ENCODE assay signal across 20 mouse cellular contexts in the genomic region with DNA sequence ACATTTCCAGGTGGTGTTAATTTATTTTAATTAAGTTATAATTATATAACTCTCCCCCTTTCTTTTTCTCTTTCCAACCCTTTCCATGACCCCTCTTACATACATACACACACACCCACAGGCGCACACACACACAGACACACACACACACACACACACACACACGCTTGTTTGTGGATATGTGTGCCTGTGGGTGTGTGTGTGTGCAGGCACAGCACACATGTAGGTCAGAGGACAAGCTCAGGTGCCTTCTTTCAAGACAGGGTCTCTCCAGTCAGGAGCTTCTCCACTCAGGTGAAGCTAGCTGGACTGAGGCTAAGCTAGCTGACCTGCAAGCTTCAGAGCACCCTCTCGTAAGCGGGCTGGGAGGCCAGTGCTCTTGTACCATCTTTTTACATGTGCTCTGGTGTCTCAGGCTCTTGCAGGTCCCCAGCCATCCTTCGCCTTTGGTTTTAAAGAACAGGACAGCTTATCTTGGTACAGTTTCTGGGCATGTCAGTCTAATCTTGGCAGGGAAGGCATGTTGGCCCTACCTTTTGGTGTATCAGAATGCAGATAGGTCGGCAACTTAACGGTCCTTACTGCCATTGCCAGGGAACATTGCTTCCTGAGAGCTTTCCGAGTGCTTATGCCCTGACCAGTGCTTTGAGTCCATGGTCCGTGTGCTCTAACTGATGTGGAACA. TPM values are rescaled to one million over a fixed set of nuclear protein-coding genes. Genes with fewer than 3 reads are reported as not detected.
DNase-seq lines count a peak whose midpoint lies in the region; ATAC-seq and TF ChIP-seq lines count a peak whose summit lies in the region.
"Had no signal": no experiment of that assay in that cellular context is flagged by ENCODE, and none has a peak within 500 bp of the region (broad histone marks: within the 10 kb centered on the region; RNA-seq: fewer than 3 reads in every experiment).

No protein-coding gene starts in this region.

- TF ChIP-seq CTCF in forebrain, postnatal 0 days (IDR thresholded peaks at IDR 0.05; ENCODE audit: low read depth): no peak

- H3K27me3 ChIP-seq in hindbrain, embryonic 15.5 days: no peaks in the 10 kb centered on the region
- H3K27me3 ChIP-seq in hindbrain, embryonic 12.5 days: no peaks in the 10 kb centered on the region
- no peaks in the 10 kb centered on the region for H3K27me3 ChIP-seq in liver, embryonic 11.5 days (replicated peaks; ENCODE audit: control insufficient read depth, insufficient read depth, low read length)
- H3K27me3 ChIP-seq in forebrain, postnatal 0 days (ENCODE audit: insufficient read depth, low read length): no peaks in the 10 kb centered on the region
- H3K27me3 ChIP-seq: embryonic facial prominence, embryonic 13.5 days; heart, embryonic 15.5 days; midbrain, embryonic 15.5 days; Patski had no signal

- 0 out of 2 replicates have a peak, but pooled peaks have one; percentile 16 for ATAC-seq in hindbrain, embryonic 15.5 days (ENCODE audit: low FRiP score, low read depth)
- no peak for ATAC-seq in hindbrain, embryonic 12.5 days (ENCODE audit: low FRiP score)
- ATAC-seq in erythroblast, adult 5-6 weeks (replicated peaks; ENCODE audit: low FRiP score, poor library complexity, severe bottlenecking): peak; percentile 65
- ATAC-seq in liver, embryonic 11.5 days (replicated peaks; ENCODE audit: low FRiP score): peak; percentile 84
- ATAC-seq in megakaryocyte progenitor cell, adult 5-6 weeks (replicated peaks; ENCODE audit: poor library complexity): peak; percentile 70
- ATAC-seq in forebrain, postnatal 0 days: no peak
- ATAC-seq: lung, postnatal 0 days; Patski had no signal

- H3K9me3 ChIP-seq in hindbrain, embryonic 15.5 days: no peaks in the 10 kb centered on the region
- H3K9me3 ChIP-seq in hindbrain, embryonic 12.5 days (replicated peaks): no peaks in the 10 kb centered on the region
- H3K9me3 ChIP-seq in liver, embryonic 11.5 days (ENCODE audit: control insufficient read depth, low read length): no peaks in the 10 kb centered on the region
- H3K9me3 ChIP-seq in forebrain, postnatal 0 days (ENCODE audit: low read length): no peaks in the 10 kb centered on the region
- H3K9me3 ChIP-seq: embryonic facial prominence, embryonic 13.5 days; forebrain, embryonic 10.5 days; heart, embryonic 15.5 days; midbrain, embryonic 15.5 days had no signal

- no peak for DNase-seq in liver, embryonic 11.5 days (ENCODE audit: low spot score)
- no peak for DNase-seq in forebrain, postnatal 0 days
- DNase-seq in layer of hippocampus, postnatal 25 days (ENCODE audit: extremely low spot score in 1 of 2, low spot score in 1 of 2): no peak
- DNase-seq: adrenal gland, adult 8-10 months; cerebellum, adult 9-11 months; kidney, adult 11 months; layer of hippocampus, postnatal 36 days; right cerebral cortex, postnatal 25 days; thymus, postnatal 4 days had no signal

- 0 out of 2 replicates have a peak, but pooled peaks cover 5% of the 10 kb centered on the region for H3K4me1 ChIP-seq in hindbrain, embryonic 15.5 days (replicated peaks)
- H3K4me1 ChIP-seq in hindbrain, embryonic 12.5 days: peaks cover 3% of the 10 kb centered on the region; the same call in 1 of the 2 replicates
- H3K4me1 ChIP-seq in liver, embryonic 11.5 days (replicated peaks; ENCODE audit: control insufficient read depth, insufficient read depth, low read length): peaks cover 34% of the 10 kb centered on the region
- H3K4me1 ChIP-seq in forebrain, postnatal 0 days (ENCODE audit: insufficient read depth): no peaks in the 10 kb centered on the region

- no peak overlapping the region for H3K27ac ChIP-seq in hindbrain, embryonic 15.5 days (replicated peaks)
- no peak overlapping the region for H3K27ac ChIP-seq in hindbrain, embryonic 12.5 days
- peak overlapping the region; percentile 81 for H3K27ac ChIP-seq in liver, embryonic 11.5 days (ENCODE audit: low read depth, low read length)
- no peak overlapping the region for H3K27ac ChIP-seq in forebrain, postnatal 0 days (ENCODE audit: low read depth, low read length)
- H3K27ac ChIP-seq: embryonic facial prominence, embryonic 13.5 days; forebrain, embryonic 10.5 days; heart, embryonic 15.5 days; kidney, postnatal 0 days; midbrain, embryonic 15.5 days had no signal

- peaks cover 6% of the 10 kb centered on the region for H3K36me3 ChIP-seq in hindbrain, embryonic 15.5 days
- peaks cover 19% of the 10 kb centered on the region for H3K36me3 ChIP-seq in hindbrain, embryonic 12.5 days
- H3K36me3 ChIP-seq in liver, embryonic 11.5 days (ENCODE audit: control insufficient read depth, insufficient read depth, low read length): peaks cover 5% of the 10 kb centered on the region
- peaks cover 20% of the 10 kb centered on the region for H3K36me3 ChIP-seq in forebrain, postnatal 0 days (ENCODE audit: insufficient read depth)

- 95% methylated on average over 9 of the region's 9 CpGs for WGBS in hindbrain, embryonic 15.5 days
- 96% methylated on average over 9 of the region's 9 CpGs for WGBS in hindbrain, embryonic 12.5 days
- WGBS in liver, embryonic 11.5 days: 65% methylated on average over 9 of the region's 9 CpGs
- 93% methylated on average over 9 of the region's 9 CpGs for WGBS in forebrain, postnatal 0 days

- H3K4me2 ChIP-seq in hindbrain, embryonic 15.5 days: no peak overlapping the region
- H3K4me2 ChIP-seq in hindbrain, embryonic 12.5 days (replicated peaks): no peak overlapping the region
- H3K4me2 ChIP-seq in liver, embryonic 11.5 days: peak overlapping the region; percentile 52
- H3K4me2 ChIP-seq in forebrain, postnatal 0 days (ENCODE audit: low read depth): no peak overlapping the region
- H3K4me2 ChIP-seq: embryonic facial prominence, embryonic 13.5 days; heart, embryonic 15.5 days; midbrain, embryonic 15.5 days had no signal

- no peak overlapping the region for H3K4me3 ChIP-seq in hindbrain, embryonic 15.5 days
- no peak overlapping the region for H3K4me3 ChIP-seq in hindbrain, embryonic 12.5 days
- H3K4me3 ChIP-seq in liver, embryonic 11.5 days (ENCODE audit: low read depth, low read length): no peak overlapping the region
- H3K4me3 ChIP-seq in forebrain, postnatal 0 days (ENCODE audit: low read depth, low read length): no peak overlapping the region
- H3K4me3 ChIP-seq: embryonic facial prominence, embryonic 13.5 days; forebrain, embryonic 10.5 days; heart, embryonic 15.5 days; midbrain, embryonic 15.5 days had no signal

- no peak overlapping the region for H3K9ac ChIP-seq in hindbrain, embryonic 15.5 days
- no peak overlapping the region for H3K9ac ChIP-seq in hindbrain, embryonic 12.5 days
- H3K9ac ChIP-seq in liver, embryonic 11.5 days (ENCODE audit: low read depth, low read length): peak overlapping the region; percentile 49
- H3K9ac ChIP-seq in forebrain, postnatal 0 days: no peak overlapping the region
- H3K9ac ChIP-seq: embryonic facial prominence, embryonic 13.5 days; heart, embryonic 15.5 days; midbrain, embryonic 15.5 days had no signal

RNA-seq across cellular contexts. Expression of a gene that starts 28.3 kb away (rescaled TPM):
- polyA plus RNA-seq in hindbrain, embryonic 15.5 days (2015; fragmentation: Nextera tagmentation; extraction: Ambion mirVana): 101 and 107 TPM in 2 replicates
- polyA plus RNA-seq in hindbrain, embryonic 12.5 days (2016; fragmentation: Nextera tagmentation; extraction: Ambion mirVana): 136 and 146 TPM in 2 replicates
- 17.8 and 24.6 TPM in 2 replicates for total RNA-seq in erythroblast, adult 5-6 weeks (2015; ENCODE audit: low replicate concordance)
- 11.4 and 15.3 TPM in 2 replicates for total RNA-seq in erythroblast, adult 5-6 weeks (2017; ENCODE audit: low replicate concordance)
- polyA plus RNA-seq in liver, embryonic 11.5 days (2014; fragmentation: Nextera tagmentation; extraction: Ambion mirVana): 40.6 and 41.1 TPM in 2 replicates
- total RNA-seq in megakaryocyte progenitor cell, adult 5-6 weeks (2015): 45.0 and 56.3 TPM in 2 replicates
- total RNA-seq in megakaryocyte progenitor cell, adult 5-6 weeks (2017): 45.9 and 51.3 TPM in 2 replicates
- total RNA-seq in forebrain, postnatal 0 days (2014; rRNA removed): 134 and 168 TPM in 2 replicates
- 36.8 and 67.3 TPM in 2 replicates for polyA plus RNA-seq in forebrain, postnatal 0 days (2015; fragmentation: Nextera tagmentation; extraction: Ambion mirVana)
- 100 to 1,000 TPM in 1 of 2 experiments, 10 to 100 TPM in 1; 88.7 to 103 TPM for total RNA-seq in layer of hippocampus, postnatal 25 days (2021)

Comparison
In these comparisons a context has a peak if more than half of its experiments do, and no peak if none do; other contexts are left out.
1. ATAC-seq: peak in hindbrain, embryonic 15.5 days (single experiment), erythroblast, adult 5-6 weeks (single experiment), liver, embryonic 11.5 days (single experiment) and megakaryocyte progenitor cell, adult 5-6 weeks (single experiment); none in hindbrain, embryonic 12.5 days (single experiment) and forebrain, postnatal 0 days (single experiment).